Mouse (Mus musculus) MEL (cell line): Measurements from ENCODE around the gene Fam114a2.

Source experiments
- CTCF ChIP-seq, 3 experiments: IDR thresholded peaks in 2 of 3; conservative IDR thresholded peaks in 1 of 3; 2 replicates each; pipeline ENCODE4 v1.5.1; 2011 to 2012; ENCODE audit warnings: low read length in 3 of 3, low read depth in 2 of 3, mild to moderate bottlenecking in 2 of 3, improper control_type of control experiment in 1 of 3, inconsistent platforms in 1 of 3, mixed read lengths in 1 of 3, moderate library complexity in 1 of 3; ENCODE audit not compliant: control insufficient read depth in 1 of 3, insufficient read depth in 1 of 3, poor library complexity in 1 of 3, severe bottlenecking in 1 of 3
- JUND ChIP-seq: IDR thresholded peaks from 2 replicates; pipeline ENCODE4 v1.6.1; 2011; ENCODE audit warnings: low read depth, mild to moderate bottlenecking, improper control_type of control experiment, low read length
- POLR2A ChIP-seq, 2 experiments: IDR thresholded peaks; 2 replicates each; pipeline ENCODE4 v1.6.1; 2011 to 2012; ENCODE audit warnings: low read length in 2 of 2, mild to moderate bottlenecking in 2 of 2, control low read depth in 1 of 2, improper control_type of control experiment in 1 of 2, low read depth in 1 of 2, moderate library complexity in 1 of 2; ENCODE audit not compliant: control insufficient read depth in 1 of 2, insufficient read depth in 1 of 2, poor library complexity in 1 of 2
- UBTF ChIP-seq: IDR thresholded peaks from 2 replicates; pipeline ENCODE4 v1.6.1; 2012; ENCODE audit warnings: low read depth, mild to moderate bottlenecking, inconsistent platforms, low read length, improper control_type of control experiment, moderate library complexity, borderline replicate concordance; ENCODE audit not compliant: insufficient read depth

- no peak for TF ChIP-seq POLR2A (IDR thresholded peaks at IDR 0.05; ENCODE audit: control insufficient read depth in 1 of 2, insufficient read depth in 1 of 2, low read depth in 1 of 2, low read length in 2 of 2, poor library complexity in 1 of 2)
- TF ChIP-seq CTCF (IDR thresholded peaks at IDR 0.05 in 2 of 3, conservative IDR thresholded peaks at IDR 0.05 in 1 of 3; ENCODE audit: control insufficient read depth in 1 of 3, insufficient read depth in 1 of 3, low read depth in 2 of 3, low read length in 3 of 3, poor library complexity in 1 of 3, severe bottlenecking in 1 of 3) = no peak
- TF ChIP-seq UBTF = no peak
- TF ChIP-seq JUND = no peak
Measured at GRCm38 (mm10) chr11:57524597-57524996, 6.2 kb upstream of the Fam114a2 start.
